Mouse (Mus musculus) limb, embryonic 12.5 days (tissue): ENCODE results near the gene Rilpl1. TPM values are rescaled to one million over a fixed set of nuclear protein-coding genes. Genes with fewer than 3 reads are reported as not detected.

Source experiments
- ATAC-seq: fragments of 200-750 bp; cut with Nextera tagmentation; 2 replicates; pipeline ENCODE4 v1.8.0; 2017; ENCODE audit warnings: low read depth, moderate TSS enrichment; ENCODE audit not compliant: insufficient number of reproducible peaks, insufficient read depth, low FRiP score, low TSS enrichment
- H3K27ac ChIP-seq: fragments of 300-500 bp; sonication (generic); 2 replicates; pipeline ENCODE4 v1.5.1; 2016; ENCODE audit warnings: mild to moderate bottlenecking, moderate library complexity
- H3K27me3 ChIP-seq: fragments of 300-500 bp; sonication (generic); 2 replicates; pipeline ENCODE4 v1.6.1; 2016; ENCODE audit warnings: mild to moderate bottlenecking, moderate library complexity
- H3K36me3 ChIP-seq: fragments of 300-500 bp; sonication (generic); 2 replicates; pipeline ENCODE4 v1.6.1; 2016; ENCODE audit warnings: mild to moderate bottlenecking, moderate library complexity
- H3K4me1 ChIP-seq: fragments of 300-500 bp; sonication (generic); replicated peaks from 2 replicates; pipeline ENCODE4 v1.6.1; 2016
- H3K4me2 ChIP-seq: fragments of 300-500 bp; sonication (generic); 2 replicates; pipeline ENCODE4 v1.6.1; 2016; ENCODE audit warnings: mild to moderate bottlenecking, moderate library complexity
- H3K4me3 ChIP-seq: fragments of 300-500 bp; sonication (generic); replicated peaks from 2 replicates; pipeline ENCODE4 v1.5.1; 2016; ENCODE audit warnings: mild to moderate bottlenecking
- H3K9ac ChIP-seq: fragments of 300-500 bp; sonication (generic); replicated peaks from 2 replicates; pipeline ENCODE4 v1.6.1; 2016; ENCODE audit warnings: mild to moderate bottlenecking, moderate library complexity
- H3K9me3 ChIP-seq: fragments of 300-500 bp; sonication (generic); 2 replicates; pipeline ENCODE4 v1.6.1; 2016; ENCODE audit warnings: mild to moderate bottlenecking, moderate library complexity
- whole genome bisulfite sequencing: fragments of 180-500 bp; shearing (Covaris S2); methylation state at CpG from one replicate; pipeline ENCODE4 v1.1.7; 2016; 5-methylcytosine and 5-hydroxymethylcytosine counted together
- polyA plus RNA-seq: library from polyadenylated mRNA; unstranded; fragments of >200 nt; fragmentation: Nextera tagmentation; extraction: Ambion mirVana; gene quantifications from 2 replicates; pipeline ENCODE4 v1.2.1, GENCODE M21; 2016

Rilpl1 gene
- polyA plus RNA-seq, 1 experiment from 2014 or later, result 27.5 TPM

DNA sequence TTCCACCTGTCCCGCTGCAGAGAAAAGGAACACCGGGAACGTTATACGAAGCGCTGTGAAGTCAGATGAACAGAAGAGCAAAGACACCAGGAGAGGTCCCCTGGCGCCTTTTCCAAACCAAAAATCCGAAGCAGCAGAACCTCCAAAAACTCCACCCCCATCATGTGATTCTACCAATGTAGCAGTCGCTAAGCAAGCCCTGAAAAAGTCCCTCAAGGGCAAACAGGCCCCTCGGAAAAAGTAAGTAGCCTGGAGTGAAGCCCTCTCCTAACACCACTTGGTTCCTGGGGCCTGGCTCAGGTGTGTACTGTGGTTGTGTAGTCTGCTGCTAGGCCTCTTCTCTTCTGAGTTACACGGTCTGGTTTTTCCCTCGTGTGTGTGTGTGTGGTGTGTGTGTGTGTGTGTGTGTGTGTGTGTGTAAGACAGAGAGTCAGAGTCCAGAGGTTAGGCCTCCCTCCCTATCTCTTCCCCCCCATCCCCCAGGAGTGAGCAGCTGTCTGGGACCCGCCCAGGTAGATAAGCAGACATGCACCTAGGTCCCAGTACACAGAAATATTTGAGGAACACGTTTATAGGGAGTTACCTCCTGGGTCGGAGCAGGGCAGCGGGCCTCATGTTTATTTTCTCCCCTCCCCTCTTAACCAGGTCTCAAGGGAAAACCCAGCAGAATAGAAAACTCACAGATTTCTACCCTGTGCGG lies 80.4 kb downstream of the Rilpl1 start:
- WGBS, result 87% methylated on average over 16 of the region's 16 CpGs
- no peak overlapping the region for H3K9ac ChIP-seq
- H3K36me3 ChIP-seq, result peaks cover 88% of the 10 kb centered on the region
- H3K4me3 ChIP-seq, result no peak overlapping the region
- H3K4me2 ChIP-seq, result no peak overlapping the region
- no peaks in the 10 kb centered on the region for H3K9me3 ChIP-seq
- no peaks in the 10 kb centered on the region for H3K27me3 ChIP-seq
- ATAC-seq, result no peak
- H3K4me1 ChIP-seq, result peaks cover 27% of the 10 kb centered on the region
- H3K27ac ChIP-seq, result no peak overlapping the region

DNA sequence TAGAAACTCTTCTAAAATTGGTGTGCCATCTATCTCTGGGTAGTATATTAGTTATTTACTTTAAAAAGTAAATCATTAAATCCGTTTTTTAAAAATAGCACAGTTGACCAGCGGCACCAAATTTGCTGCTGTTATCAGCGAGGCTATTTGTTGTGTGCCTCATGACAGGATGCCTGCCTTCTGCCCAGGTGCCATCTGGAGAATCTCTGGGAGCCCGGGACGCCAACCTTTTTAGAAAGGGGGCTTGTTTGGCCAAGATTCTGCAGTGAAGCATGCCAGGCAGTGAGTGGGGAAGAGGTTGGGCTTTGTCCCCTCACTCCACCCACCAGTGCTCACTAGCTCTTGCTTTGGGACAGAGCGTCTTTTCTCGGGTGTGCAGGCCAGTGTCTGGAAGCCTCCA lies 81.1 kb downstream of the Rilpl1 start:
- no peak for ATAC-seq
- H3K4me2 ChIP-seq, result no peak overlapping the region
- no peak overlapping the region for H3K27ac ChIP-seq
- H3K4me3 ChIP-seq, result no peak overlapping the region
- H3K9ac ChIP-seq, result no peak overlapping the region
- no peaks in the 10 kb centered on the region for H3K9me3 ChIP-seq
- peaks cover 27% of the 10 kb centered on the region for H3K4me1 ChIP-seq
- 92% methylated on average over 7 of the region's 7 CpGs for WGBS
- H3K36me3 ChIP-seq, result peaks cover 81% of the 10 kb centered on the region
- no peaks in the 10 kb centered on the region for H3K27me3 ChIP-seq

DNA sequence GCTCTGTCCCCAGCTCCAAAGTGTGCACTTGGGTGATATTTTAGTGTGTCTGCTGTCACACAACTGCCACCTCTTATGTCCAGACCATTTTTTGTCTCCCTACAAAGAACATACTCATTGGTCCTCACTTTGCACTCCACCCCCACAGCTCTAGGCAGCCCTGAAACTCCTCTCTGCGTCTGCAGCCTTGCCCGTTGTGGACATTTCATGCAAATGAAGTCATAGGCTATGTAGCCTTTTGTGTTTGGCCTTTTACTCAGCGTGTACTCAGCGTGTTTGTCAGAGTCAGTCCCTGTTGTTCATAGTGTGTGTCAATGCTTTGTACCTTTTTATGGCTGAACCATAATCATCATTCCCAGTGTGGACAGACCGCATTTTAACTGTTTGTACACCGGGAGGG lies 81.7 kb downstream of the Rilpl1 start:
- peaks cover 32% of the 10 kb centered on the region for H3K4me1 ChIP-seq

DNA sequence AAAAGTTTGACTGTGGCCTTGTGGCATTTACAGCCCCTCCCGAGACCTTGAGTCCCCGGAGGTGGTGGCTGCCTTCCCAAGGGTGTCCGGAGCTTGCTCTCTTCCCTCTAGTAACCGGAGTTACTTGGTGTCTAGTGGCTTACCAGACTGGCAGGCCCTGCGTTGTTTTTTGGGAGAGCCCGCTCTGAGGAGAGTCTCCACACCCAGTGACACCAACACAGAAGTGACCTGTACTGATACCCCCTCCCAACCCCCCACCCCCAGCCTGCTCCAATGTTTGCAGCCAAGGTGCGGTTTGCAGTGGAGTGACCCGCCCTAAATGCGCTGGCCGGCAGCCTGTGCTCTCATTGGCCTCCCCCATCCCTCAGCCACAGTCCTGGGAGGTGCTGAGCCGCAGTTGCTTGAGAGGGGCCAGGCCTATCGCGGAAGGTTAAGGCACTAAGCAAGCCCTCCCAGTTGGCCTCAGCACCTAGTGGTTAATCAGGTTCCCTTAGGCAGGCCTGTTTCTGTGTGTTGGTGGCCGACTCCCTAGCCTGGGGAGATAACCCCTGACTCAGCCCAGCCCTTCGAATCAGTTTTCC lies 84.8 kb downstream of the Rilpl1 start:
- Histone ChIP-seq H3K36me3 (peaks cover 45% of the 10 kb centered on the region), H3K4me3 (peak overlapping the region; percentile 98), H3K9ac (peak overlapping the region; percentile 95), H3K4me1 (peaks cover 34% of the 10 kb centered on the region), H3K4me2 (peak overlapping the region; percentile 90), H3K9me3 (no peaks in the 10 kb centered on the region), H3K27me3 (no peaks in the 10 kb centered on the region), H3K27ac (peak overlapping the region; percentile 90)
- 2% methylated on average over 15 of the region's 15 CpGs for WGBS
- ATAC-seq, result 0 out of 2 replicates have a peak, but pooled peaks have one; percentile 16

More for the DNA sequence above, 81.7 kb downstream of the Rilpl1 start:
- no peak overlapping the region for H3K4me2 ChIP-seq
- H3K9ac ChIP-seq, result 0 out of 2 replicates have a peak overlapping the region, but pooled peaks have one; percentile 9
- peaks cover 75% of the 10 kb centered on the region for H3K36me3 ChIP-seq
- no peaks in the 10 kb centered on the region for H3K27me3 ChIP-seq
- ATAC-seq, result no peak
- no peak overlapping the region for H3K4me3 ChIP-seq
- H3K9me3 ChIP-seq, result no peaks in the 10 kb centered on the region
- H3K27ac ChIP-seq, result peak overlapping the region; percentile 37; the same call in 1 of the 2 replicates
- 75% methylated on average over 6 of the region's 6 CpGs for WGBS

DNA sequence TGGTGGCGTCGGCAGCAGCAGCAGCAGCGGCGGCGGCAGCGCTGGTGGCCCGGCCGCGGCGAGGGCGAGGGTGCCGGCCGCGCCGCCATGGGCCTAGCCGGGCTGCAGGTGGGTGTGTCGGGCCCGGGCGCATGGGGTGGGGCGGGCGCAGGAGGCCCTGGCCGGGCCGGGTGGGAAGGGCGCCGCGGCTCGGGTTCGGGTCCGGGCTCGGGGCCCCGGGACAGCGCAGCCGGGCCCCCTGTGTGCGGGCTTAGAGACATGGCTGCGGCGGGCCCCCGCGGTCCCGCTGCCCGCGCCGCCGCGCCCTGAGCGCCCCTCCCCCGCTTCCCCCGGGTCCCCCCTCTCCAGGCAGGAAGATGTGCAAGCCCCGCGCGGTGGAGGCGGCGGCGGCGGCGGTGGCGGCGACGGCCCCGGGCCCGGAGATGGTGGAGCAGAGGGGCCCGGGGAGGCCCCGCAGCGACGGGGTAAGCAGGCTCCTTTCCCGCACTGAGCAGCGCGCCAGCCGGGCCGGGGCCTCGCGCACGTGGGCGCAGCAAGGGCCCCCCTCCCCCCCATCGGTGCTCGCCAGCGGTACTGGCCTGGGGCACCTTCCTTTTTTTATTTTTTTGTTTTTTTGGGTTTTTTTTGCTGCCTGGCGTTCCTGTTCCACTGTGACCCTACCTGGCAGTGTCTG lies 85.4 kb downstream of the Rilpl1 start:
- WGBS, result under 1% methylated on average over 52 of the region's 77 CpGs
- no peaks in the 10 kb centered on the region for H3K9me3 ChIP-seq
- H3K36me3 ChIP-seq, result peaks cover 39% of the 10 kb centered on the region

DNA sequence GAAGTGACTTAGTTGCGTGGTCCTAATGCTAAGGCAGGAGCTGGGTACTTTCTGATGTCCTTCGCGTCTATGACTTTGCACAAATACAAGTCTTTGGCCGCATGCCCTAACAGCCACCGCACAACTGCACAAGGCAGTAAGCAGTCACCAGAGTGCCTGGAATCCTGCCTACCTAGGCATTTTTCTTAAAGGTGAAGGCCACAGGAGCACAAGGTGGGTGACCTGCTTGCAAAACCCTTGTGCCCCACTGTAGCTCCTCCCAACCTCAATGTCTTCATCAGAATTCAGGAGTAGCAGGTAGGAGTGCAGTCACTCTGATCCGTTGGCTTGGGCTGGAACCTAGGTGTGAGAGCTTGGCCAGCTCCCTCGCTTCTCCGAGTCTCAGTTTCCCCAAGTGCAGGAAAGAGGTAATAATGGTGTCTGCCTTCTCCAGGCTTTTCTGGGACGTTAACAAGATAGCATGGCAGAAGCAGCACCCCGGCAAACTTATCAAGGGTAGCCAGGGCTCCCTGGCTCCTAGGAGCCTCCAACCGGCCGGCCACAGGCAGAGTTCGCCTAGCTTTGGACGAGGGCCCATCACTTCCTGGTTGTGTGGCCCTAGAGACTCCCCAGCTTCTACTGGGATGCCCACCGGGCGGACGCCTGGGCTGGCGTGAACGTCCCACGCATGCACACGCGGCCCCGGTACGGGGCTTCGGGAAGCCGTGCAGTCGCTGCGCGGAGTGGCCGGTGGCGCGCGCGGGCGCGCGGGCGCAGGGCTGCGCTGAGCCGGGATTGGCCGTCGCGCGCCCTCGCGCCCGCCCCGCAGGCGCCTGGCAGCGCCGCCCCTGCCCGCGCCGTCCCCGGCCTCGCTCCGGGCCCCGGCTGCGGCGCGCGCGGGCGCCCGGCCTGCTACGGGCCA lies 86.3 kb downstream of the Rilpl1 start:
- H3K9ac ChIP-seq, result peak overlapping the region; percentile 95
- peak overlapping the region; percentile 77 for H3K4me2 ChIP-seq
- H3K9me3 ChIP-seq, result no peaks in the 10 kb centered on the region
- WGBS, result 6% methylated on average over 59 of the region's 66 CpGs
- peak overlapping the region; percentile 98 for H3K4me3 ChIP-seq
- peaks cover 43% of the 10 kb centered on the region for H3K4me1 ChIP-seq
- no peaks in the 10 kb centered on the region for H3K27me3 ChIP-seq
- H3K27ac ChIP-seq, result peak overlapping the region; percentile 90
- peak; percentile 75 for ATAC-seq
- H3K36me3 ChIP-seq, result peaks cover 30% of the 10 kb centered on the region

More for the DNA sequence above, 85.4 kb downstream of the Rilpl1 start:
- H3K4me3 ChIP-seq, result peak overlapping the region; percentile 98
- H3K4me2 ChIP-seq, result peak overlapping the region; percentile 90
- peak; percentile 44 for ATAC-seq
- H3K27me3 ChIP-seq, result no peaks in the 10 kb centered on the region
- peak overlapping the region; percentile 95 for H3K9ac ChIP-seq
- H3K4me1 ChIP-seq, result peaks cover 37% of the 10 kb centered on the region
- H3K27ac ChIP-seq, result peak overlapping the region; percentile 90

DNA sequence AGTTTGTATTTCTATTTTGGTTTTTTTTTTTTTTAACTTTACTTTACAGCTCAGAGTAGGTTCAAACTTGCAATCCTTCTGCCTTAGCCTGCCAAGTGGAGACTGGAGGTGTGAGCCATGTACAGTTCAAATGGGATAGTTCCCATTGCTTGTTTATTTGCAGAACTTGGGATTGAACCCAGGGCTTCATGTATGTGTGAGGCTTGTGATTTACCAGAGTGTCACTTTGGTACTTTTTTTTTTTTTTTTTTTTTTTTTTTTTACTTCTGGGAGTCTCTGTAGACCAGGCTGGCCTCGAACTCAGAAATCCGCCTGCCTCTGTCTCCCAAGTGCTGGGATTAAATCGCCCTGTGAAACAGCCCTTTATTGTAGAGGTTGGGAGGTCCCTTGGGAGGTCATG lies 87.0 kb downstream of the Rilpl1 start:
- 73% methylated on average over 3 of the region's 3 CpGs for WGBS
- peaks cover 38% of the 10 kb centered on the region for H3K4me1 ChIP-seq
- H3K27ac ChIP-seq, result no peak overlapping the region
- ATAC-seq, result no peak
- no peak overlapping the region for H3K9ac ChIP-seq
- H3K9me3 ChIP-seq, result no peaks in the 10 kb centered on the region
- H3K4me3 ChIP-seq, result no peak overlapping the region
- no peaks in the 10 kb centered on the region for H3K27me3 ChIP-seq
- H3K4me2 ChIP-seq, result peak overlapping the region; percentile 77
- peaks cover 24% of the 10 kb centered on the region for H3K36me3 ChIP-seq

Other genes starting within 250 kb of the Rilpl1 start
- 18.8 and 19.7 TPM in 2 replicates for gene Mphosph9, start 203.4 kb downstream of the Rilpl1 start, polyA plus RNA-seq
- 15.8 and 17.2 TPM in 2 replicates for gene 2810006K23Rik, start 203.3 kb downstream of the Rilpl1 start, polyA plus RNA-seq
- gene Cdk2ap1, start 168.3 kb downstream of the Rilpl1 start, polyA plus RNA-seq, result 68.4 and 218 TPM in 2 replicates
- 89.0 and 109 TPM in 2 replicates for gene Sbno1, start 105.4 kb downstream of the Rilpl1 start, polyA plus RNA-seq
- 49.8 and 60.6 TPM in 2 replicates for gene Kmt5a, start 91.5 kb downstream of the Rilpl1 start, polyA plus RNA-seq
- gene Rilpl2, start 53.0 kb downstream of the Rilpl1 start, polyA plus RNA-seq, result 28.3 and 31.4 TPM in 2 replicates
- 27.0 and 30.5 TPM in 2 replicates for gene Snrnp35, start 48.3 kb downstream of the Rilpl1 start, polyA plus RNA-seq
- 484 and 497 TPM in 2 replicates for gene Tmed2, start 9.3 kb upstream of the Rilpl1 start, polyA plus RNA-seq
- 18.5 and 19.9 TPM in 2 replicates for gene Ddx55, start 21.5 kb upstream of the Rilpl1 start, polyA plus RNA-seq
- gene Eif2b1, start 47.7 kb upstream of the Rilpl1 start, polyA plus RNA-seq, result 71.2 and 74.7 TPM in 2 replicates
- gene Gtf2h3, start 47.7 kb upstream of the Rilpl1 start, polyA plus RNA-seq, result 86.6 and 90.0 TPM in 2 replicates
- gene Atp6v0a2, start 97.2 kb upstream of the Rilpl1 start, polyA plus RNA-seq, result 50.0 and 51.2 TPM in 2 replicates
- 0.04 and 0.09 TPM in 2 replicates for gene Dnah10, start 193.7 kb upstream of the Rilpl1 start, polyA plus RNA-seq